Mouse (Mus musculus): ENCODE measurements around the gene Cdc123.

Gene Cdc123

GRCm38 (mm10) chr2:5789625-5790160 lies 55.3 kb downstream of the Cdc123 start:
- no peaks in the 10 kb centered on the region; the same call in 1 of the 2 replicates for H3K36me3 ChIP-seq (ENCODE audit: control insufficient read depth, insufficient read depth, low read length, poor library complexity, severe bottlenecking)
- H3K27me3 ChIP-seq (ENCODE audit: control insufficient read depth, insufficient read depth, low read length, poor library complexity, severe bottlenecking), result no peaks in the 10 kb centered on the region
- DNase-seq (ENCODE audit: low read depth, low spot score), result no peak

DNA sequence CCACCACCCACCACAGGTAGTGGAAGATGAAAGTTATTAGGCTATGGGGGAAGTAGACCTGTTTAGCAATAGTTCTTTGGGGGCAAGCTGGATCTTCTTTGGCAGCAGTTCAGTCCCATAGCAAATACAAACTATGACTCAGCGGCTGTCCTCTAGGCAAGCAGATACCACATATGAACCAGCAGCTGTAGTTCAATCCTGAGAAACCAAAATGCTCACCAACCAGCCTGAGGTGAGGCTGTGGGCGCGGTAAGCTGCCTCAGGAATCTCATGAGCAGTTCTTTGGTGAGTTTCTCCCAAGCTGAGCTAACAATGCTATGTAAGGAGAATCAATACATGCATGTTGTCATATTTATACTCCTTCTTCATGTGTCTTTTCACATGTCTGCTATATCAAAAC lies 57.6 kb downstream of the Cdc123 start:
- DNase-seq (ENCODE audit: low read depth, low spot score), result no peak
- Histone ChIP-seq H3K36me3 (ENCODE audit: control insufficient read depth, insufficient read depth, low read length, poor library complexity, severe bottlenecking) (no peaks in the 10 kb centered on the region), H3K27me3 (ENCODE audit: control insufficient read depth, insufficient read depth, low read length, poor library complexity, severe bottlenecking) (no peaks in the 10 kb centered on the region)

DNA sequence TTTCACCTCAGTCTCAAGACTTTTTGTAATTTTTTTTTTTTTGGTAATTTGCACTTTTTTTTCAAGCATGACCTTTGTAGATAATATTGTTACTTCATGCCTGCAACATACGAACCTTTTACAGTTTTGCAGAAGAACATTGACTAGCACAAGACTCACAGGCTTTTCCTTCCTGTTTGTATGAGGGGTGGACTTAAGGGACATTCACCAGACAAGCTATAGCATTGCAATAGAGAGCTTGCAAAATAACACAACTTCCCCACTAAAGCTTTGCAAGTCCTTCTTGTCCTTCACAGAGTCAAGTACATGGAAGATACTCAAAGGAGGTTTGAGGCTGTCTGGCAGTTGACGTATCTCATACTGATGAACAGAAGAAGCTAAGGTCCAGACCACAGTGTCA lies 72.5 kb downstream of the Cdc123 start:
- no peaks in the 10 kb centered on the region for H3K27me3 ChIP-seq (ENCODE audit: control insufficient read depth, insufficient read depth, low read length, poor library complexity, severe bottlenecking)
- no peak for DNase-seq (ENCODE audit: low read depth, low spot score)

DNA sequence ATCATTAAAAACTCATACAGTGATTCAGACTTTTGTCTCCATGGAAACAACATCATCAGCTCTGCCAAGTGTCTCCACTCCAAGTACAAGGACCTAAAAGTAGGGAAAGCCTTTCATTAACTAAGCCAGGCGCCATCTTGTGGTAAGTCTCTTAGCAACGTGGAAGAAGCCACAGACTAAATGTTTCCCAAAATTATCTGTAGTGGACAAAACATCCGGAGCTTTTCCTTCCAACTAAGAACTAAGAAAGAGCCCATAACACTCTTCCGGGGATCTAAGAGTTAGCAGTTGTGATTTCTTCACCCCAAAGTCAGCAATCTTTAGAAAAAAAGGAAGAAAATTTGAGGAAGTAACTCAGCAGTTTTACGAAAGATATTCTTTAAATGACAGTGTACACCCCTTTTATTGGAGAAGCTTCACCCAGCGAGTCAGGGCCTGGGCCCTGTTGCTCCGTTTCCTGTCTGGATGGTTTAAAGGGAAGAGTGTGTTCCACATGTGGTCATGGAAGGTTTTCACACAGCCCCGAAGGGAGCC lies 74.2 kb downstream of the Cdc123 start:
- peak; percentile 52 for DNase-seq (ENCODE audit: low read depth, low spot score)
- Histone ChIP-seq H3K36me3 (ENCODE audit: control insufficient read depth, insufficient read depth, low read length, poor library complexity, severe bottlenecking) (no peaks in the 10 kb centered on the region), H3K27me3 (ENCODE audit: control insufficient read depth, insufficient read depth, low read length, poor library complexity, severe bottlenecking) (no peaks in the 10 kb centered on the region)

More for the DNA sequence above, 72.5 kb downstream of the Cdc123 start:
- no peaks in the 10 kb centered on the region for H3K36me3 ChIP-seq (ENCODE audit: control insufficient read depth, insufficient read depth, low read length, poor library complexity, severe bottlenecking)

- peak; percentile 65 for DNase-seq (ENCODE audit: low read depth, low spot score)
- H3K27me3 ChIP-seq (ENCODE audit: control insufficient read depth, insufficient read depth, low read length, poor library complexity, severe bottlenecking), result no peaks in the 10 kb centered on the region
- H3K36me3 ChIP-seq (ENCODE audit: control insufficient read depth, insufficient read depth, low read length, poor library complexity, severe bottlenecking), result no peaks in the 10 kb centered on the region
Observed at GRCm38 (mm10) chr2:5769630-5770029, 75.3 kb downstream of the Cdc123 start.

GRCm38 (mm10) chr2:5768946-5769345 lies 76.0 kb downstream of the Cdc123 start:
- DNase-seq (ENCODE audit: low read depth, low spot score), result no peak
- H3K36me3 ChIP-seq (ENCODE audit: control insufficient read depth, insufficient read depth, low read length, poor library complexity, severe bottlenecking), result no peaks in the 10 kb centered on the region

GRCm38 (mm10) chr2:5762031-5762430 lies 82.9 kb downstream of the Cdc123 start:
- no peak for DNase-seq (ENCODE audit: low read depth, low spot score)
- H3K36me3 ChIP-seq (ENCODE audit: control insufficient read depth, insufficient read depth, low read length, poor library complexity, severe bottlenecking), result no peaks in the 10 kb centered on the region
- H3K27me3 ChIP-seq (ENCODE audit: control insufficient read depth, insufficient read depth, low read length, poor library complexity, severe bottlenecking), result no peaks in the 10 kb centered on the region

More at GRCm38 (mm10) chr2:5768946-5769345, 76.0 kb downstream of the Cdc123 start:
- H3K27me3 ChIP-seq (ENCODE audit: control insufficient read depth, insufficient read depth, low read length, poor library complexity, severe bottlenecking), result no peaks in the 10 kb centered on the region

GRCm38 (mm10) chr2:5760479-5761008 lies 84.4 kb downstream of the Cdc123 start:
- H3K27me3 ChIP-seq (ENCODE audit: control insufficient read depth, insufficient read depth, low read length, poor library complexity, severe bottlenecking), result no peaks in the 10 kb centered on the region
- no peak for DNase-seq (ENCODE audit: low read depth, low spot score)
- no peaks in the 10 kb centered on the region for H3K36me3 ChIP-seq (ENCODE audit: control insufficient read depth, insufficient read depth, low read length, poor library complexity, severe bottlenecking)

GRCm38 (mm10) chr2:5758569-5758968 lies 86.4 kb downstream of the Cdc123 start:
- H3K27me3 ChIP-seq (ENCODE audit: control insufficient read depth, insufficient read depth, low read length, poor library complexity, severe bottlenecking), result no peaks in the 10 kb centered on the region
- no peak for DNase-seq (ENCODE audit: low read depth, low spot score)

GRCm38 (mm10) chr2:5750872-5751271 lies 94.1 kb downstream of the Cdc123 start:
- H3K27me3 ChIP-seq (ENCODE audit: control insufficient read depth, insufficient read depth, low read length, poor library complexity, severe bottlenecking), result no peaks in the 10 kb centered on the region
- no peak for DNase-seq (ENCODE audit: low read depth, low spot score)

More at GRCm38 (mm10) chr2:5758569-5758968, 86.4 kb downstream of the Cdc123 start:
- no peaks in the 10 kb centered on the region for H3K36me3 ChIP-seq (ENCODE audit: control insufficient read depth, insufficient read depth, low read length, poor library complexity, severe bottlenecking)

GRCm38 (mm10) chr2:5749210-5749609 lies 95.8 kb downstream of the Cdc123 start:
- no peak for DNase-seq (ENCODE audit: low read depth, low spot score)
- H3K36me3 ChIP-seq (ENCODE audit: control insufficient read depth, insufficient read depth, low read length, poor library complexity, severe bottlenecking), result no peaks in the 10 kb centered on the region
- no peaks in the 10 kb centered on the region for H3K27me3 ChIP-seq (ENCODE audit: control insufficient read depth, insufficient read depth, low read length, poor library complexity, severe bottlenecking)

More at GRCm38 (mm10) chr2:5750872-5751271, 94.1 kb downstream of the Cdc123 start:
- no peaks in the 10 kb centered on the region for H3K36me3 ChIP-seq (ENCODE audit: control insufficient read depth, insufficient read depth, low read length, poor library complexity, severe bottlenecking)

GRCm38 (mm10) chr2:5747545-5748043 lies 97.4 kb downstream of the Cdc123 start:
- DNase-seq (ENCODE audit: low read depth, low spot score), result no peak
- Histone ChIP-seq H3K27me3 (ENCODE audit: control insufficient read depth, insufficient read depth, low read length, poor library complexity, severe bottlenecking) (no peaks in the 10 kb centered on the region), H3K36me3 (ENCODE audit: control insufficient read depth, insufficient read depth, low read length, poor library complexity, severe bottlenecking) (no peaks in the 10 kb centered on the region)

DNA sequence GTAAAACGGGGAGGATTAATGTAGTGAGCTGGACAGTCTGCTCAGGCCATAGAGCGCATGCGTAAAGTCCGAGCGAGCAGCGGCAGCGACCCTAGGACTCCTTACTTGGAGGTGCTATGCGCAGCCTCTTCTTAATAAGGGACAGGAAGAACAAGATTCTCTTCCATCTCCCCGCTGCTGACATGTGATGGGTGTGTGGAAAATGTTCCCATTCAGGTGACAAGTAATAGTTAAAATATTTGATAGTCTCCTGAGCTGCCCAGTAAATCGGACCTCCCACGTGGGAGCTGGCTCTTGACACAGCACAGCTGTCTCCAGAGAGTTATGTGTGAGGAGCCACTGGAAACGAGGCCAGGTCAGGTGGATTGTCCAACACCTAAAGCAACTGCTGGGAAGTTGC lies 98.4 kb downstream of the Cdc123 start:
- no peak for DNase-seq (ENCODE audit: low read depth, low spot score)
- no peaks in the 10 kb centered on the region for H3K36me3 ChIP-seq (ENCODE audit: control insufficient read depth, insufficient read depth, low read length, poor library complexity, severe bottlenecking)

More for the DNA sequence above, 98.4 kb downstream of the Cdc123 start:
- H3K27me3 ChIP-seq (ENCODE audit: control insufficient read depth, insufficient read depth, low read length, poor library complexity, severe bottlenecking), result no peaks in the 10 kb centered on the region

All from splenic B cell, adult 2 months (primary cell).